Mouse (Mus musculus) fibroblast of lung, adult 2 months (primary cell): ENCODE data around the gene Olfr374.

Experiments
- DNase-seq: peaks from one replicate; pipeline ENCODE4 v3.0.0-alpha.2; 2011; ENCODE audit warnings: low read depth

Olfr374 gene

GRCm38 (mm10) chr8:72135446-72136301 is 28.8 kb downstream of the Olfr374 start:
- DNase-seq: no peak

DNA sequence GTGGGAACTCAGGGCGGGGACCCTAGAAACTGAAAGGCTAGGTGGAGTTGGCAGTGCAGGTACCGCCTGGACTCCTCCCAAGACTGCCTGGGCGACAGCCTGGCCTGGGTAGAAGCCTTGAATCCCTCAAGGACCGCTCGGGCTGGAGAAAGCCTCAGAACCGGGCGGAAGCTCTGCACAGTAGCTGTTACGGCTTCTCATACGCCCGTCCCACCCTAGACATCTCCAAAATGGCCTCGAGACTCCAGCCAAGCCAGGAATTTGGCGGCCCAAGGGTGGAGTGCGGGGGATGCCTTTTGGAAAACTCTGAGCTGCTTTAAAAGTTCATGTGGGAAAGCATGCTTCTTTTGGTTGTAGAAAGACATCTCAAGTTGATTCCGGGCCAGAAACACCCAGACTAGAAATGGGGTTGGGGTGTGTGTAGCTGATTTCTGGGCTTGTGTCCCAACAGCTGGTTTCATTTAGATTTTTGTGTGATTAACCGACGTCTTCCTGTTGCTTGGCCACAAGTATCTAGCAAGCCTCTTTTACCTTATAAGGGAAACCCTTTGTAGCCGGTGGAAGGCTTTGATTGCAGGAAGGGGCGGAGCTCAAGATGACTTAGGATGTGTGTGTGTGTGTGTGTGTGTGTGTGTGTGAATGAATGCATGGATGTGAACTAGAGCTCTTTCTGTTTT is 29.6 kb downstream of the Olfr374 start:
- peak; percentile 98 for DNase-seq

DNA sequence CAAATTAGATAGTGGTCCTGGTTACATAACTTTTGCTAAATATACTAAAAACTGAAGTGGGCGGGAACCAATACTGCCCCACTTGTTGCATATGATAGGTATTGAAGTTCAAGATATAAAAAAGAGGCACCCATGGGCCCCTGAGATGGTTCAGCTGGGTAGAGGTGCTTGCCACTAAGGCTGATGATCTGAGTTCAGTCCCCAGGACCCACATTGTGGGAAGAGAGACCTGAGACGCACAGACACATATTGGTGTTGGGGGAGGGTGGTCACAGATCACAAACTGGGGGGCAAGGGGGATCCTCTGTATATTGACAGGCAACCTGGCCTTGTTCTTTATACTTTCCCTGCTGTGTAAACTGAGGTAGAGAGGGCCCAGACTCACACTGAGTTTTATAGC is 30.6 kb downstream of the Olfr374 start:
- DNase-seq: no peak

DNA sequence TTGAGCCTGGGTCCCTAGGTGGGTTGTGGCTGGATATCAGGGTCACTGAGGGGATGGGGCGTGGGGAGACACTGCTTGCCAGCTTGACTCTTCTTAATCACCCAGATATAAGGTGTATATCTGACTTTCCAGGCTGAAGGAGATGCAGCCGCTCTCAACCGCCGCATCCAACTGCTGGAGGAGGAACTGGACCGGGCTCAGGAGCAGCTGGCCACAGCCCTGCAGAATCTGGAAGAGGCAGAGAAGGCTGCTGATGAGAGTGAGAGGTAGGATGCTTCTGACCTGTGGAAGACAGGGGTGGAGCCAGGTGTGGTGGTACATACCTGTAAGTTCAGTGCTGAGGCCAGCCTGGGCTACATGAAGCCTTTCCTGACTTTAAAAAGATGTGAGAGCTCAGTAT is 31.6 kb downstream of the Olfr374 start:
- DNase-seq: no peak

GRCm38 (mm10) chr8:72143256-72143824 is 36.5 kb downstream of the Olfr374 start:
- no peak for DNase-seq

DNA sequence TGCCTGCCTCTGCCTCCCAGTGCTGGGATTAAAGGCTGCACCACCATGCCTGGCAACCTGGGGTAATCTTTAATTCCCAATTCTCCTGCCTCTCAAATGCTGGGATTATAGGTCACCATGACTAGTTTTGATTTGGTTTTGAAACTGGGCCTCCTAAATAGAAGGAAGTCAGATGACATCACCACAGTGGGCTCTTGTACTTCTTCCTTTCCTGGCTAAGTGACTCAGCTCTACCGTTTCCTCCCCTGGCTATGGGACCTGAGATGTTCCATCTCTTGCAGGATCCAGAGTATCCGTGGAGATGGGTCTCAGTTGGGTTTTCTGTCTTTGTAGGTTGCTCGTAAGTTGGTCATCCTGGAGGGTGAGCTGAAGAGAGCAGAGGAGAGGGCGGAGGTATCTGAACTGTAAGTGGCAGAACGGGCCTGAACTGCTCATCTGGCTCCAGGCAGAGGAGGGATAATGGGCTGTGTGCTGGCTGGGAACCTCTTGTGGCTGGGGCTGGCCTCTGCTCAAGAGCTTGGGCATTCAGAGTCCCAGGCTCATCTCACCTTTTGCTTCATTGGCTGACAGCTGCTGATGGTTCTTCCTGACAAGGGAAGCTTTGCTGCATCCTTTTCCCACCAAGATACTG is 37.6 kb downstream of the Olfr374 start:
- no peak for DNase-seq

DNA sequence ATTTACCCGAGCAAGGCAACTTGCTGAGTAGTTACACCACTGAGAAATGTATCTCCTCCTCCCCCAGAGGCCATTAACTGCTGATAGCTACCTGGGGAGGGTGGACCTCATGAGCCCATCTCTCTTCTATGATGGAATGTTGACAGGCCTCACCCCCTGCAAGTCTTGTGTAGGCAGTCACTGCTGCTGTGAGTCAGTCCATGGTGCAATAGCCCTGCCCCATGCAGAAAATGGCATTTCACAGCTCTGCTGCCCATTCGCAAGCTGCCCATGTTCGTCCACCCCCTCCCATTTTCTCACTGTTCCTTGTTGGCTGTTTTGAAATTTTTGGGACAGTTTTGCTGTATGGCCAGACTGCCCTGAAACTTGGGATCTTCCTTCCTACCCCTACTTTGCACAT is 38.7 kb downstream of the Olfr374 start:
- no peak for DNase-seq

GRCm38 (mm10) chr8:72146056-72146455 is 39.2 kb downstream of the Olfr374 start:
- DNase-seq: peak; percentile 75

- DNase-seq: no peak
These were observed 39.7 kb downstream of the Olfr374 start for GRCm38 (mm10) chr8:72146556-72146955.

GRCm38 (mm10) chr8:72147266-72147665 is 40.4 kb downstream of the Olfr374 start:
- DNase-seq: no peak

GRCm38 (mm10) chr8:72149056-72149455 is 42.2 kb downstream of the Olfr374 start:
- DNase-seq: no peak

DNA sequence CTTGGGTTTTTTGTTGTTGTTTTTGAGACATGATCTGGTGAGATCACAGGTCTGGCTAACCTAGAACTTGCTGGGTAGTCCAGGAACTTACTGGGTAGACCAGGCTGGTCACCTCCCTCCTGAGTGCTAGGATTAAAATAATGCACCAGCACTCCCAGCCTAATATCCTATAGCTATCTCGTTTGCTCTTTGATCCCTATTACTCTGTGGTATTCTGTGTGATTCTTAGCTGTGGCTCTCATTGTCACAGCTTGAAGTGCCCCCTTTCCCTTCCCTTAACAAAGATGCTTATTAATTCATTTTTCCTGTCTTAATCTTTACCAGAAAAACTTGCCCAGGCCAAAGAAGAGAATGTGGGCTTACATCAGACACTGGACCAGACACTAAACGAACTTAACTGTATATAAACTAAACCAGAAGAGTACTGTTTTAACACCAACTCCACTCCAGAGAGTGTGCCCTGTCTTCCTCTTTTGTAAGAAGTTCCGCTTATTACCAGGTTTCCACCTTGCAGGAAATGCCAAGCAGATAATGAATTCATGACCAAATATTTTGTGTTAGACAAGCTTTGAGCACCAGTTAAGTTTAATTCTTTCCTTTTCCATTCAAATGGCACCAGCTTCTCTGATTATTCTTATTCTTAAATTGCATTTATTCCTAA is 44.7 kb downstream of the Olfr374 start:
- no peak for DNase-seq

GRCm38 (mm10) chr8:72153382-72153781 is 46.5 kb downstream of the Olfr374 start:
- DNase-seq: no peak

DNA sequence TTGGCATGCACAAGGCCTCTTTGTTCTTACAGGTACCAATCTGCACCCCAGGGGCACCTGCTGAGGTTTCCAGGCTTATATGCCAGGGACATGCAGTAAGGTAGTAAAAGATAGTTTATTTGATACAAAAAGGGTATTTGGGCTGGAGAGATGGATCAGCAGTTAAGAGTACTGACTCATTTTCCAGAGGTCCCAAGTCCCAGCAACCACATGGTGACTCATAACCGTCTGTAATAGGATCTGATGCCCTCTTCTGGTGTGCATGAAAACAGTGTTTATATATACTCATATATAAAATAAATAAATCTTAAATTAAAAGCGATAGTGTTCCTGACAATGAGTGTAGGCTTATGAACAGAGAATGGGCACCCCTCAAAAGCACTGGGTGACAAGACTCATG is 51.3 kb downstream of the Olfr374 start:
- peak; percentile 29 for DNase-seq

- DNase-seq: no peak
These were observed 51.9 kb downstream of the Olfr374 start for GRCm38 (mm10) chr8:72158726-72159125.

DNA sequence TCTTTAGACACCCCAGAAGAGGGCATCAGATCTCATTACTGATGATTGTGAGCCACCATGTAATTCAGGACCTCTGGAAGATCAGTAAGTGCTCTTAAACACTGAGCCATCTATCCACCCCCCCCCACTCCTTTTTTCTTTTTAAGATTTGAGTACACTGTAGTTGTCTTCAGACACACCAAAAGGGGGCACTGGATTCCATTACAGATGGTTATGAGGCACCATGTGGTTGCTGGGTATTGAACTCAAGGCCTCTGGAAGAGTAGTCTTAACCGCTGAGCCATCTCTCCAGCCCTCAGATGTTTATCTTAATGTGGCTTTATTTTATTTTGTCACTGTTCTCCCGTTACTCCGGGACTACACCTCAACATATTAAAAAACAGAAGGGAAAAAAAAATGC is 53.2 kb downstream of the Olfr374 start:
- DNase-seq: no peak

- peak; percentile 100 for DNase-seq
These were observed 54.2 kb downstream of the Olfr374 start, which contains the start of gene Rab8a for GRCm38 (mm10) chr8:72160707-72161697. Rab8a (plus strand) TSS chr8:72161200.

GRCm38 (mm10) chr8:72162821-72163220 is 56.0 kb downstream of the Olfr374 start:
- no peak for DNase-seq
